Mouse (Mus musculus) intestine, embryonic 14.5 days (tissue): Measurements from ENCODE around the gene Zfp27. TPM values are rescaled to one million over a fixed set of nuclear protein-coding genes. Genes with fewer than 3 reads are reported as not detected.
"Not testable (repeated sequence)": the region's sequence is repeated elsewhere in the genome, so short reads cannot be mapped to it uniquely, and the experiment has no call there.

Experiments used
- ATAC-seq: fragments of 200-750 bp; cut with Nextera tagmentation; replicated peaks from 2 replicates; pipeline ENCODE4 v1.8.0; 2017; ENCODE audit warnings: low read depth, moderate number of reproducible peaks, moderate TSS enrichment, moderate library complexity; ENCODE audit not compliant: low FRiP score, low TSS enrichment
- DNase-seq: peaks from one replicate; pipeline ENCODE4 v3.0.0-alpha.2; 2018; ENCODE audit warnings: low spot score
- H3K27ac ChIP-seq: fragments of 300-500 bp; sonication (generic); 2 replicates; pipeline ENCODE4 v1.5.1; 2014; ENCODE audit warnings: low read depth, mild to moderate bottlenecking, control low read depth
- H3K27me3 ChIP-seq: fragments of 300-500 bp; sonication (generic); replicated peaks from 2 replicates; pipeline ENCODE4 v1.6.1; 2014; ENCODE audit warnings: low read length, control low read depth; ENCODE audit not compliant: control insufficient read depth, insufficient read depth
- H3K36me3 ChIP-seq: fragments of 300-500 bp; sonication (generic); 2 replicates; pipeline ENCODE4 v1.6.1; 2014; ENCODE audit warnings: low read length, control low read depth; ENCODE audit not compliant: control insufficient read depth, insufficient read depth
- H3K4me1 ChIP-seq: fragments of 300-500 bp; sonication (generic); replicated peaks from 2 replicates; pipeline ENCODE4 v1.6.1; 2014; ENCODE audit warnings: low read length, control low read depth, mixed read lengths; ENCODE audit not compliant: control insufficient read depth, insufficient read depth
- H3K4me2 ChIP-seq: fragments of 300-500 bp; sonication (generic); 2 replicates; pipeline ENCODE4 v1.6.1; 2014; ENCODE audit warnings: low read length
- H3K4me3 ChIP-seq: fragments of 300-500 bp; sonication (generic); 2 replicates; pipeline ENCODE4 v1.5.1; 2014; ENCODE audit warnings: low read depth, low read length, control low read depth, mixed read lengths
- H3K9ac ChIP-seq: fragments of 300-500 bp; sonication (generic); 2 replicates; pipeline ENCODE4 v1.6.1; 2014; ENCODE audit warnings: mild to moderate bottlenecking, low read length
- H3K9me3 ChIP-seq: fragments of 300-500 bp; sonication (generic); 2 replicates; pipeline ENCODE4 v1.6.1; 2016; ENCODE audit warnings: low read length, control low read depth; ENCODE audit not compliant: control insufficient read depth
- WGBS: fragments of 180-500 bp; shearing (Covaris S2); extraction: QIAGEN DNeasy Blood & Tissue Kit; methylation state at CpG from one replicate; pipeline ENCODE4 v1.1.7; 2014; 5-methylcytosine and 5-hydroxymethylcytosine counted together
- polyA plus RNA-seq: library from polyadenylated mRNA; unstranded; fragments of >200 nt; fragmentation: Nextera tagmentation; extraction: Ambion mirVana; gene quantifications from 2 replicates; pipeline ENCODE4 v1.2.1, GENCODE M21; 2014

The Zfp27 gene
- polyA plus RNA-seq, 1 experiment from 2014 or later = 9.8 TPM

DNA sequence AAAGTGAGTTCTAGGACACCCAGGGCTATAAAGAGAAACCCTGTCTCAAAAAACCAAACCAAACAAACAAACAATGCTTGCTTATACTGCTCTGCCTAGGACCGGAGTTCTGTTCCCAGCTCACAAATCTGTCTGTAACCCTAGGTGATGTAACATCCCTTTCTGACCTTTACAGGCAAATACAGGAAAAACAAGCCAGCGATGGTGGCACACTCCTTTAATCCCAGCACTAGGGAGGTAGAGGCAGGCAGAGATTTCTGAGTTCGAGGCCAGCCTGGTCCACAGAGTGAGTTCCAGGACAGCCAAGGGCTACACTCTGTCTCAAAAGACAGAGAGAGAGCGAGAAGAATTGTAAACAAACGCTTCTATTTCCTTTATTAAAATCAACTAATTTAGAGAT is 834 bp upstream of the Zfp27 start:
- Histone ChIP-seq H3K4me2 (peak overlapping the region; percentile 66; the same call in 1 of the 2 replicates), H3K27ac (peak overlapping the region; percentile 94), H3K9ac (no peak overlapping the region), H3K4me1 (peaks cover 11% of the 10 kb centered on the region), H3K9me3 (no peaks in the 10 kb centered on the region), H3K27me3 (no peaks in the 10 kb centered on the region), H3K36me3 (peaks cover 22% of the 10 kb centered on the region), H3K4me3 (no peak overlapping the region)
- 88% methylated on average over 5 of the region's 5 CpGs for WGBS
- ATAC-seq (no peak), DNase-seq (no peak)

GRCm38 (mm10) chr7:29906682-29907058 is 298 bp upstream of the Zfp27 start:
- Histone ChIP-seq H3K4me1 (peaks cover 11% of the 10 kb centered on the region), H3K9ac (peak overlapping the region; percentile 70), H3K36me3 (peaks cover 20% of the 10 kb centered on the region), H3K4me3 (peak overlapping the region; percentile 71), H3K27ac (peak overlapping the region; percentile 94), H3K4me2 (peak overlapping the region; percentile 66), H3K9me3 (no peaks in the 10 kb centered on the region), H3K27me3 (no peaks in the 10 kb centered on the region)
- peak; percentile 65 for DNase-seq
- 21% methylated on average over 8 of the region's 8 CpGs for WGBS
- ATAC-seq = no peak

DNA sequence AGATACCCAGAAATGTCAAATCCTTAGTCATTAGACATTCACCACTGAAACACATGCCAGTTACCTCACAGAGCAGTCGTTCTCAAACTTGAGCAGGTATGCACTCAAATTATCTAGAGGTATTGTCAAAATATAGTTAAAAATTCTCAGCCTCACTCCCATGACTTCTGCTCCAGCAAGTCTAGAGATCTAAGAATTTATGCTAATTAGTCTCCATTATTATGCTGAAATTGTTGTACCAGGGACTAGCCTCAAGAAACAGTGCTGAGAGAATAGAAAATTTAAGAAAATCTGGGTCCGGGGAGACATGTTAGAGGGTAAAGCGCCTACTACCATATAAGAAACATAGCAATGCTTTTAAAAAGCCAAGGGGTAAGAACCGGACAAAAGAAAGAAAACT is 2.3 kb downstream of the Zfp27 start:
- peaks cover under 1% of the 10 kb centered on the region; the same call in 1 of the 2 replicates for H3K9me3 ChIP-seq
- no peak overlapping the region for H3K9ac ChIP-seq
- no peak overlapping the region for H3K4me3 ChIP-seq
- H3K4me1 ChIP-seq = peaks cover 2% of the 10 kb centered on the region; the same call in 1 of the 2 replicates
- H3K27me3 ChIP-seq = no peaks in the 10 kb centered on the region
- no peak for DNase-seq
- ATAC-seq = no peak
- no peak overlapping the region for H3K27ac ChIP-seq
- peaks cover 39% of the 10 kb centered on the region for H3K36me3 ChIP-seq
- H3K4me2 ChIP-seq = no peak overlapping the region
- 90% methylated on average over 4 of the region's 4 CpGs for WGBS

DNA sequence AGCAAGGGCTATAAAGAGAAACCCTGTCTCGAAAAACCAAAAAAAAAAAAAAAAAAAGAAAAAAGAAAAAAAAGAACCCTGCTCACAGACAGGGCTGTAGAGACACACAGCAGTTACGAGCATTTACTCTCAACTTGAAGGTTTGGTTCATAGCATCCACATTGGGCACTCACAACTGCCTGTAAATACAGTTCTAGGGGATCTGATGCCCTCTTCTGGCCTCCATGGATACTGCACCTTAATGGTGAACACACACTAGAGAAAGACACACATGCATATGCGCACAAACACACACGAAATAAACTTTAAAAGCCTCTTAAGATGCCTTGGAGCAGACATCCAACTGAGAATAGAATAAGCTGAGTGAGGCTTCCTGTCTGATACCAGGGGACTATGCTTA is 8.0 kb downstream of the Zfp27 start:
- no peak overlapping the region for H3K4me3 ChIP-seq
- H3K9ac ChIP-seq = no peak overlapping the region
- DNase-seq = no peak
- peaks cover 84% of the 10 kb centered on the region for H3K36me3 ChIP-seq
- no peak overlapping the region for H3K27ac ChIP-seq
- 95% methylated on average over 4 of the region's 4 CpGs for WGBS
- H3K27me3 ChIP-seq = no peaks in the 10 kb centered on the region
- no peaks in the 10 kb centered on the region for H3K4me1 ChIP-seq
- no peak for ATAC-seq
- peaks cover 38% of the 10 kb centered on the region for H3K9me3 ChIP-seq
- no peak overlapping the region for H3K4me2 ChIP-seq

DNA sequence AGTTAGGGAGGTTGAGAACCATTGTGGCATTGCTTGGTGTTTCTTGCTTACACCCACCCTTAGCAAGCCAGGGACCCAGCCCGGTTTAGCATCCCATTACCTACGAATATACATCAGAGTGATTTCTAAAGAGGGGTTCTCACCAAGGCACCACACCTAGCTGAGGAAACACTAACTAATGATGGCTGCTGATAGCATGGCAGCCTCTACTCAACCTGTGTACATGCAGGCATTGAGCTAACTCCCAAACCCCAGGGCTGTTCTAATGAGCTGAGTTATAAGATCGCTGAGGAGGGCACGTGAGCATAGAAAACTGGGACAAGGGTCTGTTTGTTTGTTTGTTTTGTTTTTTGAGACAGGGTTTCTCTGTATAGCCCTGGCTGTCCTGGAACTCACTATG is 13.6 kb downstream of the Zfp27 start:
- DNase-seq = no peak
- H3K9ac ChIP-seq = no peak overlapping the region
- no peaks in the 10 kb centered on the region for H3K27me3 ChIP-seq
- 92% methylated on average over 4 of the region's 4 CpGs for WGBS
- peaks cover 39% of the 10 kb centered on the region for H3K9me3 ChIP-seq
- H3K4me2 ChIP-seq = no peak overlapping the region
- H3K4me3 ChIP-seq = no peak overlapping the region
- H3K4me1 ChIP-seq = no peaks in the 10 kb centered on the region
- no peak for ATAC-seq
- H3K36me3 ChIP-seq = peaks cover 68% of the 10 kb centered on the region
- H3K27ac ChIP-seq = no peak overlapping the region

DNA sequence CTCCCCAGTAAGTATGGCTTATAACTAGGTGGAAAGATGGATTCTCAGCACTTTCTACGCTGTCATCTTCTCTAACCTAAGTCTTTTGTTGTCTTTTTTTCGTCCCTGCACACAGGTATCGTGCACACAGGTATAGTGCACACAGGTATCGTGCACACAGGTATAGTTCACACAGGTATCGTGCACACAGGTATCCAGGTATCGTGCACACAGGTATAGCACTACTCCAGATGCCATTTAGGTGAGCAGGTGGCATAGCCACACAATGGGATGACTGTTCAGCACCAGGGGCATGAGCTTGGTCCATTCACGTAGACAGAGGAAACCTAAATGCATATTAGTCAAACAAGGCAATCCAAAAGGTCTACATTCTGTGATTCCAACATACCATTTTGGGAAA is 15.9 kb downstream of the Zfp27 start:
- H3K27ac ChIP-seq = no peak overlapping the region
- H3K27me3 ChIP-seq = no peaks in the 10 kb centered on the region
- no peak for DNase-seq
- H3K4me1 ChIP-seq = no peaks in the 10 kb centered on the region
- no peak overlapping the region for H3K9ac ChIP-seq
- peaks cover 40% of the 10 kb centered on the region for H3K9me3 ChIP-seq
- no peak overlapping the region for H3K4me2 ChIP-seq
- ATAC-seq = no peak
- H3K36me3 ChIP-seq = peaks cover 51% of the 10 kb centered on the region
- 95% methylated on average over 7 of the region's 7 CpGs for WGBS
- no peak overlapping the region for H3K4me3 ChIP-seq

- Histone ChIP-seq H3K4me2 (no peak overlapping the region), H3K4me1 (no peaks in the 10 kb centered on the region), H3K9ac (no peak overlapping the region), H3K27me3 (no peaks in the 10 kb centered on the region), H3K36me3 (peaks cover 3% of the 10 kb centered on the region; the same call in 1 of the 2 replicates), H3K27ac (no peak overlapping the region), H3K9me3 (peaks cover 6% of the 10 kb centered on the region), H3K4me3 (no peak overlapping the region)
- ATAC-seq (no peak), DNase-seq (no peak)
- 89% methylated on average over 7 of the region's 7 CpGs for WGBS
These were observed 25.5 kb downstream of the Zfp27 start for GRCm38 (mm10) chr7:29880916-29881315.

GRCm38 (mm10) chr7:29880056-29880455 is 26.3 kb downstream of the Zfp27 start:
- peaks cover 11% of the 10 kb centered on the region; the same call in 1 of the 2 replicates for H3K36me3 ChIP-seq
- 83% methylated on average over 7 of the region's 7 CpGs for WGBS
- no peak overlapping the region for H3K4me3 ChIP-seq
- peaks cover 15% of the 10 kb centered on the region for H3K9me3 ChIP-seq
- DNase-seq = no peak
- H3K4me1 ChIP-seq = no peaks in the 10 kb centered on the region
- H3K27ac ChIP-seq = no peak overlapping the region
- no peak for ATAC-seq
- H3K9ac ChIP-seq = no peak overlapping the region
- H3K27me3 ChIP-seq = no peaks in the 10 kb centered on the region
- H3K4me2 ChIP-seq = no peak overlapping the region

DNA sequence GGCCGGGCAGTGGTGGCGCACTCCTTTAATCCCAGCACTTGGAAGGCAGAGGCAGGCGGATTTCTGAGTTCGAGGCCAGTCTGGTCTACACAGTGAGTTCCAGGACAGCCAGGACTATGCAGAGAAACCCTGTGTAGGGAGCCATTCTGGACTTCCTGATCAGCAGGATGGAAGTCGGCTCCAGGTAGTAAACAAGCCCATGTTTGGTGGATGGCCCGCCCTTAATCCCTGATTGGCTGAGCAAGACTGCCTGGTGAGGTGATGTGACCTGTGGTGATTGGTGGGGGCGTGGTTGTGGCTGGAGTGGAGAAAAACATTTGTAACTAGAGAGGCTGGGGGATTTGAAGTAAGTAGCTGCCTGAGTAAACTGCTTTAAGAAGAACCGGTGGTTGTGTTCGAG is 28.8 kb downstream of the Zfp27 start:
- not testable (repeated sequence) for DNase-seq, H3K27ac ChIP-seq, H3K9ac ChIP-seq, H3K4me2 ChIP-seq, H3K4me1 ChIP-seq, H3K27me3 ChIP-seq, H3K4me3 ChIP-seq, ATAC-seq
- 87% methylated on average over 9 of the region's 9 CpGs for WGBS
- Histone ChIP-seq H3K9me3 (peaks cover 22% of the 10 kb centered on the region), H3K36me3 (peaks cover 21% of the 10 kb centered on the region)
